Mouse (Mus musculus): ENCODE measurements around the gene Fam20b.

Fam20b gene

GRCm38 (mm10) chr1:156727234-156728108 lies 8.6 kb upstream of the Fam20b start:
- DNase-seq (ENCODE audit: low spot score), result no peak

- DNase-seq (ENCODE audit: low spot score), result no peak
Observed at GRCm38 (mm10) chr1:156722089-156722488, 3.2 kb upstream of the Fam20b start.

GRCm38 (mm10) chr1:156720046-156720445 lies 1.2 kb upstream of the Fam20b start:
- DNase-seq (ENCODE audit: low spot score), result no peak

GRCm38 (mm10) chr1:156718286-156718949 lies 468 bp downstream of the Fam20b start:
- no peak for DNase-seq (ENCODE audit: low spot score)

GRCm38 (mm10) chr1:156717751-156718285 lies 1.1 kb downstream of the Fam20b start:
- peak; percentile 24 for DNase-seq (ENCODE audit: low spot score)

GRCm38 (mm10) chr1:156716681-156717080 lies 2.2 kb downstream of the Fam20b start:
- DNase-seq (ENCODE audit: low spot score), result no peak

- DNase-seq (ENCODE audit: low spot score), result no peak
Observed at GRCm38 (mm10) chr1:156710472-156711098, 8.3 kb downstream of the Fam20b start.

- no peak for DNase-seq (ENCODE audit: low spot score)
Observed at GRCm38 (mm10) chr1:156708672-156709071, 10.2 kb downstream of the Fam20b start.

GRCm38 (mm10) chr1:156705696-156706285 lies 13.1 kb downstream of the Fam20b start:
- DNase-seq (ENCODE audit: low spot score), result no peak

GRCm38 (mm10) chr1:156703444-156703843 lies 15.4 kb downstream of the Fam20b start:
- no peak for DNase-seq (ENCODE audit: low spot score)

GRCm38 (mm10) chr1:156702151-156702550 lies 16.7 kb downstream of the Fam20b start:
- no peak for DNase-seq (ENCODE audit: low spot score)

GRCm38 (mm10) chr1:156686025-156686661 lies 32.7 kb downstream of the Fam20b start:
- no peak for DNase-seq (ENCODE audit: low spot score)

GRCm38 (mm10) chr1:156679599-156679998 lies 39.3 kb downstream of the Fam20b start:
- no peak for DNase-seq (ENCODE audit: low spot score)

GRCm38 (mm10) chr1:156677230-156677629 lies 41.7 kb downstream of the Fam20b start:
- DNase-seq (ENCODE audit: low spot score), result no peak

- no peak for DNase-seq (ENCODE audit: low spot score)
Observed at GRCm38 (mm10) chr1:156676596-156676995, 42.3 kb downstream of the Fam20b start.

GRCm38 (mm10) chr1:156676171-156676570 lies 42.7 kb downstream of the Fam20b start:
- DNase-seq (ENCODE audit: low spot score), result peak; percentile 36

- peak; percentile 58 for DNase-seq (ENCODE audit: low spot score)
Observed at GRCm38 (mm10) chr1:156674195-156675000, 44.5 kb downstream of the Fam20b start, which contains the start of gene Tor3a. Tor3a (minus strand) TSS chr1:156674356.

GRCm38 (mm10) chr1:156673476-156674194 lies 45.3 kb downstream of the Fam20b start:
- no peak for DNase-seq (ENCODE audit: low spot score)

GRCm38 (mm10) chr1:156672720-156673475 lies 46.0 kb downstream of the Fam20b start:
- DNase-seq (ENCODE audit: low spot score), result no peak
